10 mouse cellular contexts compared by ENCODE assay signal in the genomic region with DNA sequence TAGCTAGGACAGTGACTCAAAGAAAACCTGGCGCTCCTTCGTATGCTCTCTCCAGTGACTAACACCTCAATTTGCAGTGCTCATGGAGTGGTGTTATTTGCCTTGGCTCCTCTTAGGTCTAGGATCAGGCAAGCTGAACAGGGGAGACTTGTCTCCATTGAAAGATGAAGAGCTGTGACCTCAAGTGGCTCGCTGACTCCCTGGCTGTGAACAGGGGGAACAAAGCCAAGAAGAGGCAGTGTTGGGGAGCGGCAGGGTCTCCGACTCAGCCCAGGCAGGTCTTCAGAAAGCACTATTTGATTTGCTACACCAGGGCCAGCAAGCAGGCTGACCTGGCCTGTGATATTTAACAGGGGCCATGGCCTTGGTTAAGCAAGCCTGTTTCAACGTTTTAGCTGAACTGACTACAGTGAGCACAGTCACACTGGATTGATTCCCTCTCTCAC.
DNase-seq lines count a peak whose midpoint lies in the region; ATAC-seq lines count a peak whose summit lies in the region.
"Had no signal": no experiment of that assay in that cellular context is flagged by ENCODE, and none has a peak within 500 bp of the region (broad histone marks: within the 10 kb centered on the region; RNA-seq: fewer than 3 reads in every experiment).

No protein-coding gene starts in this region.

- H3K27ac ChIP-seq in embryonic facial prominence, embryonic 12.5 days = peak overlapping the region; percentile 18; the same call in 1 of the 2 replicates
- no peak overlapping the region for H3K27ac ChIP-seq in embryonic facial prominence, embryonic 10.5 days (replicated peaks)
- H3K27ac ChIP-seq in kidney, embryonic 15.5 days = peak overlapping the region; percentile 59; the same call in 1 of the 2 replicates
- H3K27ac ChIP-seq: hindbrain, embryonic 15.5 days had no signal

- H3K36me3 ChIP-seq in embryonic facial prominence, embryonic 12.5 days = no peaks in the 10 kb centered on the region
- no peaks in the 10 kb centered on the region for H3K36me3 ChIP-seq in embryonic facial prominence, embryonic 10.5 days (replicated peaks)
- H3K36me3 ChIP-seq in kidney, embryonic 15.5 days = no peaks in the 10 kb centered on the region
- H3K36me3 ChIP-seq: hindbrain, embryonic 15.5 days had no signal

- ATAC-seq in embryonic facial prominence, embryonic 12.5 days (ENCODE audit: insufficient number of reproducible peaks, insufficient read depth, low FRiP score, low TSS enrichment) = no peak
- peak; percentile 67 for ATAC-seq in kidney, embryonic 15.5 days (replicated peaks; ENCODE audit: low FRiP score)
- no peak for ATAC-seq in CD4-positive, CD25-positive, alpha-beta regulatory T cell, adult 4 months

- no peak overlapping the region for H3K9ac ChIP-seq in embryonic facial prominence, embryonic 12.5 days
- H3K9ac ChIP-seq in kidney, embryonic 15.5 days = no peak overlapping the region
- H3K9ac ChIP-seq: forebrain, postnatal 0 days; hindbrain, embryonic 15.5 days had no signal

- H3K4me2 ChIP-seq in embryonic facial prominence, embryonic 12.5 days (replicated peaks) = no peak overlapping the region
- H3K4me2 ChIP-seq in kidney, embryonic 15.5 days = no peak overlapping the region
- H3K4me2 ChIP-seq: hindbrain, embryonic 15.5 days had no signal

- no peaks in the 10 kb centered on the region for H3K27me3 ChIP-seq in embryonic facial prominence, embryonic 12.5 days
- no peaks in the 10 kb centered on the region for H3K27me3 ChIP-seq in embryonic facial prominence, embryonic 10.5 days (replicated peaks; ENCODE audit: low read depth, poor library complexity, severe bottlenecking)
- no peaks in the 10 kb centered on the region for H3K27me3 ChIP-seq in kidney, embryonic 15.5 days
- H3K27me3 ChIP-seq: hindbrain, embryonic 15.5 days had no signal

- H3K4me1 ChIP-seq in embryonic facial prominence, embryonic 12.5 days = peaks cover 15% of the 10 kb centered on the region; the same call in 1 of the 2 replicates
- H3K4me1 ChIP-seq in embryonic facial prominence, embryonic 10.5 days = peaks cover 28% of the 10 kb centered on the region
- H3K4me1 ChIP-seq in kidney, embryonic 15.5 days = peaks cover 32% of the 10 kb centered on the region

- no peak for DNase-seq in embryonic facial prominence, embryonic 10.5 days (ENCODE audit: low spot score)
- DNase-seq in ovary, postnatal 36 days (ENCODE audit: low spot score) = peak; percentile 26
- no peak for DNase-seq in ovary, postnatal 14 days (ENCODE audit: low spot score)
- no peak for DNase-seq in thymus, adult 18-20 months
- no peak for DNase-seq in spleen, adult 18-20 months
- DNase-seq: forebrain, postnatal 0 days had no signal

- 85% methylated on average over 6 of the region's 6 CpGs for WGBS in embryonic facial prominence, embryonic 12.5 days
- 86% methylated on average over 6 of the region's 6 CpGs for whole genome bisulfite sequencing in embryonic facial prominence, embryonic 10.5 days
- 50% methylated on average over 6 of the region's 6 CpGs for WGBS in kidney, embryonic 15.5 days

- no peak overlapping the region for H3K4me3 ChIP-seq in embryonic facial prominence, embryonic 12.5 days
- H3K4me3 ChIP-seq in embryonic facial prominence, embryonic 10.5 days = no peak overlapping the region
- no peak overlapping the region for H3K4me3 ChIP-seq in kidney, embryonic 15.5 days (replicated peaks)
- H3K4me3 ChIP-seq: hindbrain, embryonic 15.5 days had no signal

- no peaks in the 10 kb centered on the region for H3K9me3 ChIP-seq in embryonic facial prominence, embryonic 12.5 days
- no peaks in the 10 kb centered on the region for H3K9me3 ChIP-seq in embryonic facial prominence, embryonic 10.5 days
- no peaks in the 10 kb centered on the region for H3K9me3 ChIP-seq in kidney, embryonic 15.5 days (replicated peaks)
- H3K9me3 ChIP-seq: hindbrain, embryonic 15.5 days had no signal
